Mouse (Mus musculus): ENCODE results near the gene Racgap1.

- TF ChIP-seq CTCF (conservative IDR thresholded peaks at IDR 0.05; ENCODE audit: insufficient read depth, insufficient read length, low read depth, low read length) (no peak), POLR2A (IDR thresholded peaks at IDR 0.05; ENCODE audit: low read depth, low read length) (no peak)
Observed at GRCm38 (mm10) chr15:99638124-99638485, 13.4 kb downstream of the Racgap1 start.
